In genomic region chr4:86873072-86873471, GRCm38 (mm10) we compare ENCODE assay signal across 14 mouse cellular contexts.
"Had no signal": no experiment of that assay in that cellular context is flagged by ENCODE, and none has a peak within 500 bp of the region (broad histone marks: within the 10 kb centered on the region; RNA-seq: fewer than 3 reads in every experiment).

No protein-coding gene starts in this region.

- H3K27me3 ChIP-seq: intestine, embryonic 15.5 days; limb, embryonic 15.5 days had no signal

- H3K9ac ChIP-seq: intestine, embryonic 15.5 days; lung, embryonic 14.5 days; midbrain, embryonic 13.5 days had no signal

- H3K9me3 ChIP-seq: intestine, embryonic 15.5 days; limb, embryonic 15.5 days; liver, embryonic 12.5 days; midbrain, embryonic 13.5 days had no signal

- DNase-seq: kidney, adult 18-20 months; kidney, postnatal 10 days; kidney, postnatal 4 days; lung, embryonic 14.5 days; lung, postnatal 10 days; lung, postnatal 4 days; thymus, adult 2 months; thymus, postnatal 25 days had no signal

- H3K27ac ChIP-seq: intestine, embryonic 15.5 days; left cerebral cortex, adult 2 months; limb, embryonic 15.5 days; liver, embryonic 12.5 days; midbrain, embryonic 13.5 days; stomach, postnatal 0 days had no signal

- H3K36me3 ChIP-seq: intestine, embryonic 15.5 days; limb, embryonic 15.5 days; liver, embryonic 12.5 days; midbrain, embryonic 13.5 days had no signal
